Mouse (Mus musculus) liver, adult (tissue): Measurements from ENCODE around the gene Nav2.

Source experiments
- GATA4 ChIP-seq: IDR thresholded peaks from 2 replicates; pipeline ENCODE4 v1.6.1; 2014; ENCODE audit warnings: mild to moderate bottlenecking, low read length; ENCODE audit not compliant: insufficient replicate concordance

The Nav2 gene

GRCm38 (mm10) chr7:49105501-49105900, 197.0 kb downstream of the Nav2 start:
- no peak for TF ChIP-seq GATA4

DNA sequence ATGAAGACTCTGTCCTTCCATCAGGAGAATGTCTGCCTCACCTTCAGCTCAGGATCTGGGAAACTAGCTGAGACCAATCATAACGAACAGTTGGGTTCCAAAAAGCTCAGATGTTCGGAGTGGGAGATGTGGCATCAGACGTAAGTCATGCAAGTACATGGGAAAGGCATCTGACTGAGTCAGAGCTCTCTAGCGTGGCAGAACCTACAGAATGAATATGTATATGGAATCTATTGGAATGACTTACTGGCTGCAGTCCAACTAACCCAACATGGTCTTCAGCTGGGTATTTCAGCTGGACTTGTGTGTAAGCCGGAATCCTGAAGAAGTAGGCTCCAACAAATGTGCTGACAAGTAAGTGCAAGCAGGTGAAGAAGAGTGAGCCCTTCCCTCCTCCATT, 199.6 kb downstream of the Nav2 start:
- TF ChIP-seq GATA4, result no peak

DNA sequence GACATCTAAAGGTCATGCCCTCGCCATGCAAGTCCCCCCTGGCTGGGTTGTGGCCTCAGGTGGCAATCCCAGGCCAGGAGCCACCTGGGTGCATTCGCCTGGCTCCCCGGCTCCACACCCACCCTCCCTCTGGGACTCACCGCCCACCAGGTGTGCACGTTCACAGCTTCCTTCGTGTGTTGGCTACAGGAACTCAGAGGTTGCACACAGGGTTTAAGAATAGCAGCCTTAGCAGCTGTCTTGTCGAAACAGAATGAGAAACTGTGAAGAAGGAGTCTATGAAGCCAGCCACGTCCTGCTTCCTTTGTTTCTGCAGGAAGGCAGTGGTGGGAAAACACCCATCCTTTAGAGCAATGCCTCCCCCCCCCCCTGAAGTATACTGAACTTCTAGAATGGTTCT, 210.5 kb downstream of the Nav2 start:
- no peak for TF ChIP-seq GATA4

DNA sequence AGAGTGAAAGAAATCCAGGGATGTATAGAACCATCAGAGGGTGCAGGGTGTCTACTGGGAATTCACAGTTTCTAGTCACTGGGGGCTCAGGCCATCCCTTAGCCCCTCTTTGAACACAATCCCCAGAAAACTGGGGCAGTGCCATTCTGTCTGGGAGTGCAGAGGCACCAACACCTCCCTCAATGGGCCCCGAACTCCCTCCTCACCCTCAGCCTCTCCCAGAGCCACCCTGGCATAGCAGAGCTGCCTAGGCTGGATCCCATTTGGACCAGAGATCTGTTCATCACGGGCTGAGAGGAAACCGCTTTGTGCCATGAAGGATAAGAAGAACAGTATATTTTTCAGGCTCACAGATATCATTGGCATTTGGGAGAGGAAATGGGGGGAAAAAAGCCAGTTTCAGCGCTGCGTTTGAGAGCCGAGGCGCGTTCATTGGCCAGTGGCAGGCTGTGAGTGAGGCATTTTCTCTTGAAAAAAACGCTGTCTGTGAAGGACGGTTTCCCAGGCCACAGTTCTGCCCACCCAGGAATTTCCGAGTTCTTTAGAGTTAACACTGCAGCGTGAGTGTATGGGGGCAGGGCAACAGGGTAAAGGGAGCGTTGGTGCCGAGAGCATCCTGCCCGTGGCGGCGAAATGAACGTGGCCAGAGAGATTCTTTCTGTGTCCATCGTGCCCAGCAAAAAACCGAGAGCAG, 211.4 kb downstream of the Nav2 start:
- no peak for TF ChIP-seq GATA4

DNA sequence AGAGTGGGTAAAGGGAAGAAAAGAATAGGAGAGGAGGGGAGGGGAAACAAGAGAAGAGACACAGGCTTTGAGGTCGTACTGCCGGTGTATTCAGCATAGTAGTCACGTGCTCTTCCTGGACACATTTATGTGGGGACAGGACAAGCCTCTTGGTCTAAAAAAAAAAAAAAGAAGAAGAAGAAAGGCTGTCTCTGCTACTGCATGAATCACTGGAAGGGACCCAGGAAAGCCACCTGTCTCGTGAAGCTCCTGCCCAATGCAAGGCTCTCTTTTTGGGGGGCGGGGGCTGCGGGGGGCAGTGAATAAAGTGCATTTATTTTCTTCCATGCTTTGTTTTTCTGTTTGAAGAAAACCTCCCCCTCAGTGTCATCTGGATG, 212.0 kb downstream of the Nav2 start:
- TF ChIP-seq GATA4, result no peak

DNA sequence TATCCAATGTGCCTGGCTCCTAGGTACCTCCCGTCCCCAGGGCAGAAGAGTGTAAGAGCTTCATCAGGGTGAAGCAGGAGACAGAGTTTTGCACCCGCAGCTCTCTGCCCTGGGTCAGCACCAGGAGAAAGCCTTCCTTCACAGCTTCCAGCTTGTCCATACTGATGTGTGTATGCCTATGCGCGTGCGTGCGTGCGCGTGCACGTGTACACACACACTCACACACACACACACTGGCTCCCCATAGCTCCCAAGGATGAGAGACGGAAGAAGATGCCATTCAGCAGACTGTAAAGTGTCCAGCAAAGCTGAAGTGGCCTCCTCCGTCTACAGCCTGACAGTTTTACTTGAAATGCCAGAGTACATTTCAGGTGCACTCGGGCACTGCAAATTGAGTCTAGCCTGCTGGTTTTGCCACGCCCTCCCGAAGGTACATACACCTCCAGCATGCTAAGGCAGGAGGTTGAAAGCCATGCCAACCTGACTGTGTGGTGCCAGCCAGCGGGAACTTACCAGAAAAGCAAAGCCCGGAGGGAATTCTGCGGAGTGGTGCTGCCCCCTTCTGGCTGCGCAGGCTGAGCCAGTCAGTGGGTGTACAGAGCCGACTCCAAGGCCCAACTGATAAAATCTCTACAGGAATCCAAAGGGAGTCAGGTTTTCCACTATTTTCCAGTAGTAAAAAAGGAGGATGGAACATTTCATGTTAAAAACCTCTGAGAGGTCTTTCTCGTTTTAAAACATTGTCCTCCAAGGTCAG, 212.6 kb downstream of the Nav2 start:
- TF ChIP-seq GATA4, result no peak

GRCm38 (mm10) chr7:49122498-49122897, 214.0 kb downstream of the Nav2 start:
- no peak for TF ChIP-seq GATA4

- no peak for TF ChIP-seq GATA4
Observed at GRCm38 (mm10) chr7:49125545-49125944, 217.0 kb downstream of the Nav2 start.

GRCm38 (mm10) chr7:49128224-49128623, 219.7 kb downstream of the Nav2 start:
- no peak for TF ChIP-seq GATA4

DNA sequence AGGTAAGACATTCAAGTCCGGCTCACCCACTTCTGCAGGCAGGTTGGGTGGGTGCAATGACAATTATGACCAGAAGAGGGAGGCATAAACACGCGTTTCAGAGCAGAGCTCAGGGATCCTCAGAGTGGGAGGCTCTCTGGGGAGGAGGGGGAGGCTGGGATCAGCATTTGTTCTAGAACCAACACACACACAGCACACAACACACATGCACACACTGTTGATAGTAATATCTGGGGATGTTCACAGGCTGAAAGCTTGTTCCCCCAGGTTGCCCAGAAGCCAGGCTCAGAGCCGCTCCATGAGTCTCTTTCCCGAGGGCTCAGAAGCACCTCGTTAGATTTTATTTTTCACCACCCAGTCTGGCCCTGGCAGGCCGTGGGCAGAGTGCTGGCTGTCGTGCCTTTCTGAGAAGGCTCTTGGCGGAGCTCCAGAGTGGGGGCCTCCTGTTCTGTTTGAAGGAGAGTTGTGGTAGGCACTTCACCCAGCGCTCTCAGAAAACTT, 224.4 kb downstream of the Nav2 start:
- TF ChIP-seq GATA4, result no peak

- no peak for TF ChIP-seq GATA4
Observed at GRCm38 (mm10) chr7:49134396-49134795, 225.9 kb downstream of the Nav2 start.

DNA sequence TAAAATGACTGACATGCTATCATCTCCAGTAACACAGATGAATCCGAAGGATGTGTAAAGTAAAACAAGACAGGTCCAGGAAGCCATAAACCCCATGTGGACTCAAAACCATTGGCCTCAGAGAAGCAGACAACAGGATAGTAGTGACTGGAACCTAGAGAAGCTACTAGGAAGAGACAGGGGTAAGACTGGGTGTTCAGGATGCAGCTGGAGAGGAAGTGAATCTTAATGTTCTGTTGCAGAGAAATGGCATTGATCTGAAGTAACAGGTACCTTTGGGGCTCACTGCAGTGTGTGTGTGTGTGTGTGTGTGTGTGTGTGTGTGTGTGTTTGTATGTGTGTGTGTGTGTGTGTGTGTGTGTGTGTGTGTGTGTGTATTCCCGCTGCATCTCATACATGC, 231.2 kb downstream of the Nav2 start:
- no peak for TF ChIP-seq GATA4

DNA sequence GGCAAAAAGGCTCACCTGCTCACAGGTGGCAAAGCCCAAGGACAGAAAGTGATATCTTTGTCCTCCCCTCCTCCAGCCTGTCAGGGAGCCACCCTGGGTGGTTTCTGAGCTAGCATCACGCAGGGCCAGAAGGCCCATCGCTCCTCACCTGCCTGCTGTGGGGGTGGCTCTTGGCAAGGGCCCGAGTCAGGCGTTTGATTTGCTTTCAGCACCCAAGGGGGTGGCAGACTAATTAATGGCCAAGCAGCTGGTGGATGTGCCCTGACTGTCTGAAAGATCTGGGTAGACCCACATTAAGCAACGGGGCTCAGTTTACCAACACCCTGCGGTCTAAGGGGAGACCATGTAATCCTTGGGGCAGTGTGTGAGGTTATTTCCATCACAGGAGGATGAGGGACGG, 235.4 kb downstream of the Nav2 start:
- no peak for TF ChIP-seq GATA4

DNA sequence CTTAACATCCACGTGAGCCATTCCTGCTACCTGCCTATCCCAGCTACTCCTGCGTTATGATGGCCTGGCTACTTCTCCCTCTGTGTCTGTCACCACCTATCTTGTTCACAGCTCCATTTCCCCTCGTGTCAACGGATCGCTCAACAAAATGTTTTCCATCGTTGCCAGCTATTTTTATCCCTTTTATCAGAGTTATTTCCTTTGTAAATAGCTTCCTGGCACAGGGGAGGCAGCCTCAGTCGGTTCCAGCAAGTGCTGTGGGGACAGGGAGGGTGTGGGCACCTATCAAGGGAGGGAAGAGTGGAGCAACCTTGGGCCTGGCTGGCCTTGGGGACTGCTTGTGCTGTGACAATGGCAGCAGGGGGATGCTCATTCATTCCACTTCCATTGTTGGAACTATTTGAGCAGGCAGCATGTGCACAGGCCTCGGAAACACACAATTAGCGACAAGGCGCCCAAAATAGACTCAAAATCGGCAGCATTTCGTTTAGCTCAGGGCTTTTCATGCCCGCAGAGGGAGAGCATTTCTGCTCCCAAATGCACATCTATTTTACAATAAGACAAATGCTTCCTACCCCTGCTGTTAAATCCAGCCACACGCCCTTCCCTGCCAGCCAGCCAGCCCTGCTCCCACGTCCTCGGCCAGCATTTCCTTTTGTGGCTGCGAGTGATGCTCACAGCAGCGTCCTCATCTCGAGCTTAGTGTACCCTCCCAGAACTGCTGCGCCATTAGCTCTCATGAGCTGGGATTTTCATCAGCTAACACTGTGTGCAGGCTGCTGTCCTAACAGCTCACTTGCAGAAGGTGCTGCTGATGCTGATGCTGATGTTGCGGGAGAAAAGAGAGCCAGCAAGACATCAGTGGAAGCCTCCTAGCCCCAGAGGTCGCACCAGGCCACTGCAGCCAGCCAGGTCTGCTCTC, 237.5 kb downstream of the Nav2 start:
- TF ChIP-seq GATA4, result peak; percentile 78; the same call in 1 of the 2 replicates

GRCm38 (mm10) chr7:49152297-49152696, 243.8 kb downstream of the Nav2 start:
- no peak for TF ChIP-seq GATA4
